Mouse (Mus musculus) stomach, postnatal 0 days (tissue): ENCODE results near the gene As3mt. TPM values are rescaled to one million over a fixed set of nuclear protein-coding genes. Genes with fewer than 3 reads are reported as not detected.
"Not testable (repeated sequence)": the region's sequence is repeated elsewhere in the genome, so short reads cannot be mapped to it uniquely, and the experiment has no call there.

ENCODE experiments used
- ATAC-seq: fragments of 200-750 bp; cut with Nextera tagmentation; 2 replicates; pipeline ENCODE4 v1.8.0; 2017; ENCODE audit not compliant: low FRiP score, low TSS enrichment
- DNase-seq: peaks from one replicate; pipeline ENCODE4 v3.0.0-alpha.2; 2016; ENCODE audit warnings: low spot score
- H3K27ac ChIP-seq: fragments of 300-500 bp; sonication (generic); replicated peaks from 2 replicates; pipeline ENCODE4 v1.5.1; 2014; ENCODE audit warnings: mild to moderate bottlenecking, control low read depth
- H3K27me3 ChIP-seq: fragments of 300-500 bp; sonication (generic); 2 replicates; pipeline ENCODE4 v1.6.1; 2014; ENCODE audit warnings: low read length; ENCODE audit not compliant: control insufficient read depth, insufficient read depth
- H3K36me3 ChIP-seq: fragments of 300-500 bp; sonication (generic); 2 replicates; pipeline ENCODE4 v1.6.1; 2014; ENCODE audit warnings: low read length, mixed read lengths; ENCODE audit not compliant: control insufficient read depth, insufficient read depth
- H3K4me1 ChIP-seq: fragments of 300-500 bp; sonication (generic); replicated peaks from 2 replicates; pipeline ENCODE4 v1.6.1; 2014; ENCODE audit warnings: antibody characterized with exemption; ENCODE audit not compliant: control insufficient read depth, insufficient read depth
- H3K4me2 ChIP-seq: fragments of 300-500 bp; sonication (generic); replicated peaks from 2 replicates; pipeline ENCODE4 v1.6.1; 2014; ENCODE audit warnings: low read depth, mild to moderate bottlenecking, control low read depth, moderate library complexity
- H3K4me3 ChIP-seq: fragments of 300-500 bp; sonication (generic); 2 replicates; pipeline ENCODE4 v1.5.1; 2014; ENCODE audit warnings: low read depth, low read length, control low read depth
- H3K9ac ChIP-seq: fragments of 300-500 bp; sonication (generic); 2 replicates; pipeline ENCODE4 v1.6.1; 2014; ENCODE audit warnings: mild to moderate bottlenecking, low read length, control low read depth, mixed read lengths
- H3K9me3 ChIP-seq: fragments of 300-500 bp; sonication (generic); 2 replicates; pipeline ENCODE4 v1.6.1; 2016; ENCODE audit warnings: low read length; ENCODE audit not compliant: control insufficient read depth
- CTCF ChIP-seq: IDR thresholded peaks from 2 replicates; pipeline ENCODE4 v1.5.1; 2016; ENCODE audit warnings: antibody characterized with exemption, low read depth, mild to moderate bottlenecking, moderate library complexity
- EP300 ChIP-seq: optimal IDR thresholded peaks from 2 replicates; pipeline ENCODE3; 2016; ENCODE audit warnings: antibody characterized with exemption
- WGBS: fragments of 180-500 bp; shearing (Covaris S2); extraction: QIAGEN DNeasy Blood & Tissue Kit; methylation state at CpG from one replicate; pipeline ENCODE4 v1.1.7; 2014; 5-methylcytosine and 5-hydroxymethylcytosine counted together
- polyA plus RNA-seq: library from polyadenylated mRNA; unstranded; fragments of >200 nt; fragmentation: Nextera tagmentation; extraction: Ambion mirVana; gene quantifications from 2 replicates; pipeline ENCODE4 v1.2.1, GENCODE M21; 2015

Gene As3mt
- polyA plus RNA-seq, 1 experiment from 2014 or later, result 17.7 TPM

DNA sequence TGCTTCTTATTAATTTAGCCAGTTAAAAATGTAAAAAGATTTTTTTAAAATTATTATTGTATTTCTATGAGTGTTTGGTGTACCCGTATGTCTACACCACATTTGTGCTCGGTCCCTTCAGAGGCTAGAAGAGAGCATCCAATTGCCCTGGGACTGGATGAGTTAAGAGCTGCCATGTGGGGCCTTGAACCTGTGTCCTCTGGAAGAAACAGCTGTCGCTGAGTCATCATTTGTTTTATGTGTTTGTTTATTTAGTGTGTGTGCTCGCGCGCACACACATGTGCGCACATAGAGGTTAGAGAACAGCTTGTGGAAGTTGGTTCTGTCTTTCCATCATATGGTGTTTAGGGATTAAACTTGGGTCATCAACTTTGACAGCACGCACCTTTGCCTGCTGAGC, 18.9 kb downstream of the As3mt start:
- ATAC-seq, result no peak
- no peak for DNase-seq
- TF ChIP-seq CTCF (no peak), EP300 (no peak)
- no peak overlapping the region for H3K9ac ChIP-seq
- no peak overlapping the region for H3K27ac ChIP-seq
- no peaks in the 10 kb centered on the region for H3K9me3 ChIP-seq
- H3K4me3 ChIP-seq, result no peak overlapping the region
- 0 out of 2 replicates have a peak, but pooled peaks cover 2% of the 10 kb centered on the region for H3K36me3 ChIP-seq
- no peaks in the 10 kb centered on the region for H3K4me1 ChIP-seq
- H3K27me3 ChIP-seq, result no peaks in the 10 kb centered on the region
- no peak overlapping the region for H3K4me2 ChIP-seq
- WGBS, result 96% methylated on average over 8 of the region's 8 CpGs

DNA sequence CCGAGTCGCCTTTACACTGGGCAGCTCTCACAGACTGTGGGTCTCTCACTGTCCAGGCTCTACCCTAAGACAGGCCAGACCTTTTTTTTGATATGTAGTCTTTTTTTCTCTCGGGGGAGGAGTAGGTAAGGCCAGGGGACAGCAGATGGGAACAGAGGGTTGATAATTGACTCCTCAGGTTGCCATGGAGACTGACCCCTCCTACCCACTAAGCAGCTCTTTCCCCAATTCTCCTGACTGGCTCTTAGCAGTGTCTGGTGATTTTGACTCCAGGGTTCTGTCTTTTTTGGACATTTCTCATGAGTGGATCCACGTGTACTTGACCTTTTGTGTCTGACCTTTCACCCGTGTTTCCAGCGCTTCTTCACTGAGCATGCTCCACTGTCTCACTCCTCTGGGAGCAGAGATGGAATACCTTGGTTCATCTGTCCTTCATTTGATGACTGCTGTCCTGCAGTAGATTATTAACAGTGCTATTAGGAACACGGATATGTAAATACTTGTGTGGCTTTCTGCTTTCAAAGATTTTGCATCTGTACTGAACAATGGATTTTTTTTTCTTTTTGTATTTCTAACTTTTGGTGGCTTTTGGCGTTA, 20.0 kb downstream of the As3mt start:
- 57% methylated on average over 8 of the region's 8 CpGs for WGBS
- Histone ChIP-seq H3K27ac (no peak overlapping the region), H3K36me3 (0 out of 2 replicates have a peak, but pooled peaks cover 2% of the 10 kb centered on the region), H3K27me3 (no peaks in the 10 kb centered on the region), H3K4me1 (no peaks in the 10 kb centered on the region), H3K9ac (no peak overlapping the region), H3K9me3 (no peaks in the 10 kb centered on the region), H3K4me3 (no peak overlapping the region), H3K4me2 (no peak overlapping the region)
- TF ChIP-seq CTCF, result no peak
- no peak for TF ChIP-seq EP300
- DNase-seq, result no peak
- no peak for ATAC-seq

GRCm38 (mm10) chr19:46727945-46728540, 20.8 kb downstream of the As3mt start:
- no peaks in the 10 kb centered on the region for H3K9me3 ChIP-seq
- H3K27me3 ChIP-seq, result no peaks in the 10 kb centered on the region
- H3K27ac ChIP-seq, result no peak overlapping the region
- no peak for DNase-seq
- H3K36me3 ChIP-seq, result 0 out of 2 replicates have a peak, but pooled peaks cover 2% of the 10 kb centered on the region
- TF ChIP-seq CTCF, result no peak
- no peak for TF ChIP-seq EP300
- WGBS, result 36% methylated on average over 11 of the region's 11 CpGs
- H3K4me2 ChIP-seq, result no peak overlapping the region
- H3K9ac ChIP-seq, result no peak overlapping the region
- H3K4me1 ChIP-seq, result no peaks in the 10 kb centered on the region
- ATAC-seq, result 0 out of 2 replicates have a peak, but pooled peaks have one; percentile 21
- H3K4me3 ChIP-seq, result no peak overlapping the region

DNA sequence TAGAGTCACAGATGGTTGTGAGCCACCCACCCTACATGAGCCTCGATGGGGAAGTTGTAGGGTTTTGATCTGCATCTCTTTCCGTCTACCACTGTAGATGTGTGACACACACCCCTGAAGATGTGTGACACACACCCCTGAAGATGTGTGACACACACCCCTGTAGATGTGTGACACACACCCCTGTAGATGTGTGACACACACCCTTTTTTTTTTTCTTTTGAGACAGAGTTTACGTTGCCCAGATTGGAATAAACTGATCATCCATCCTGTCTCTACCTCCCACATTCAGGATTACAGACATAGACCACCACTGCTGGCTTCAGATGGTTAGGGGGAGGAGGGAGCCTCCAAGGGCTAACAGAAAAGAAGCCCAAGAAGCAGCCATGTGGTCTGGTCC, 21.7 kb downstream of the As3mt start:
- Histone ChIP-seq H3K4me3 (no peak overlapping the region), H3K36me3 (0 out of 2 replicates have a peak, but pooled peaks cover 2% of the 10 kb centered on the region), H3K27ac (no peak overlapping the region), H3K9me3 (no peaks in the 10 kb centered on the region), H3K4me1 (no peaks in the 10 kb centered on the region), H3K27me3 (no peaks in the 10 kb centered on the region), H3K9ac (no peak overlapping the region), H3K4me2 (no peak overlapping the region)
- DNase-seq (no peak), ATAC-seq (no peak)
- no peak for TF ChIP-seq EP300
- TF ChIP-seq CTCF, result no peak
- WGBS, result 71% methylated on average over 3 of the region's 3 CpGs

DNA sequence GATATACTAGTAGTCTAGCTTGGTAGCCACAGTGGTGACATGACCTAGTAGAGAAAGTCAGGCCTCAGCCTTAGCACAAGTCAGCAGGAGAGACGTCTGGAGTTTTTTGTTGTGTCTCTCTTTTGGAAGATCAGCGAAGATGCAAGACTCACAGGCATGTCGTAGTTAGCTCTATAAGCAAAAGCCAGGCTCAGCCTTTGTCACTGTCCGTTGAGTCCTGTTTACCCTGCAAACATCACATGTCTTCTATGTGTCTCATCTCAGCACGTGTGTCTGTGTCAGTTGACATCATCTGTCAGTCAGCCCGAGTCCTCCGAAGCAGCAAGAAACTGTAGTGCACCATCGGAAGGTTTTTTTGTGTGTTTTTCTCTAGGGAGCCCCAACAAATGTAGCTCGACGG, 24.1 kb downstream of the As3mt start:
- ATAC-seq, result no peak
- no peak for DNase-seq

DNA sequence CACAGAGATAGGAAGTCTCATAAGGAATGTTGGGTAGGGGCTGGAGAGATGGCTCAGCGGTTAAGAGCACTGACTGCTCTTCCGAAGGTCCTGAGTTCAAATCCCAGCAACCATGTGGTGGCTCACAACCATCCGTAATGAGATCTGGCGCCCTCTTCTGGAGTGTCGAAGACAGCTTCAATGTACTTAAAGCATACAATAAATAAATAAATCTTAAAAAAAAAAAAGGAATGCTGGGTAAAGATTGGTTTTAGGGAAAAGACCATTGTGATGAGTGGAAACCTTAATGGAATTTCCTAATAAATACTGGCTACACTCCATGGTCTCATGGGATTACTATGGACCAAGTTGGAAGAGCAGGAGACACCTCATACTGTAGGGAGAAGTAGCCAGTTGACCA, 25.4 kb downstream of the As3mt start:
- H3K27ac ChIP-seq, H3K4me3 ChIP-seq, H3K27me3 ChIP-seq, ATAC-seq, H3K36me3 ChIP-seq, H3K4me2 ChIP-seq, H3K4me1 ChIP-seq, H3K9ac ChIP-seq, H3K9me3 ChIP-seq, DNase-seq: not testable (repeated sequence)
- TF ChIP-seq CTCF, result peak; percentile 41
- WGBS, result 94% methylated on average over 5 of the region's 5 CpGs

More for the DNA sequence above, 24.1 kb downstream of the As3mt start:
- Histone ChIP-seq H3K9me3 (no peaks in the 10 kb centered on the region), H3K4me1 (no peaks in the 10 kb centered on the region), H3K36me3 (0 out of 2 replicates have a peak, but pooled peaks cover 2% of the 10 kb centered on the region), H3K4me3 (no peak overlapping the region), H3K9ac (no peak overlapping the region), H3K27me3 (no peaks in the 10 kb centered on the region), H3K27ac (no peak overlapping the region), H3K4me2 (no peak overlapping the region)
- TF ChIP-seq CTCF, result no peak
- no peak for TF ChIP-seq EP300
- 83% methylated on average over 10 of the region's 10 CpGs for WGBS
